Mouse (Mus musculus) CH12.LX (cell line): ENCODE measurements around the gene Gosr1. TPM values are rescaled to one million over a fixed set of nuclear protein-coding genes. Genes with fewer than 3 reads are reported as not detected.
"Not testable (repeated sequence)": the region's sequence is repeated elsewhere in the genome, so short reads cannot be mapped to it uniquely, and the experiment has no call there.

Source experiments
- DNase-seq: peaks from one replicate; pipeline ENCODE4 v3.0.0-alpha.2; 2013; ENCODE audit errors: extremely low read depth
- H3K27ac ChIP-seq: 2 replicates; pipeline ENCODE4 v1.5.1; 2012; ENCODE audit warnings: low read depth, mild to moderate bottlenecking, control low read depth, moderate library complexity; ENCODE audit not compliant: insufficient read depth
- H3K27me3 ChIP-seq: replicated peaks from 2 replicates; pipeline ENCODE3; 2012; ENCODE audit warnings: inconsistent platforms
- H3K36me3 ChIP-seq, 2 experiments: replicated peaks in 1 of 2; 2 replicates each; pipeline versions ENCODE3 to v1.6.1; 2012; ENCODE audit warnings: inconsistent platforms in 1 of 2, low read length in 1 of 2, mild to moderate bottlenecking in 1 of 2, mixed read lengths in 1 of 2, moderate library complexity in 1 of 2; ENCODE audit not compliant: control insufficient read depth in 1 of 2, insufficient read depth in 1 of 2
- H3K4me1 ChIP-seq, 2 experiments: 2 replicates each; pipeline ENCODE4 v1.6.1; 2012; ENCODE audit warnings: inconsistent platforms in 1 of 2, moderate library complexity in 1 of 2; ENCODE audit not compliant: insufficient read depth in 2 of 2, control insufficient read depth in 1 of 2
- H3K4me2 ChIP-seq: 2 replicates; pipeline ENCODE4 v1.6.1; 2012; ENCODE audit warnings: low read depth, mild to moderate bottlenecking, control low read depth; ENCODE audit not compliant: poor library complexity, insufficient read depth, severe bottlenecking
- H3K4me3 ChIP-seq, 3 experiments: fragments of 150-350 bp in 1 of 3; sonication (generic) in 1 of 3; replicated peaks in 1 of 3; 2 replicates each; pipeline versions ENCODE3 to v1.5.1; 2011 to 2012; ENCODE audit warnings: low read depth in 2 of 3, low read length in 2 of 3, mild to moderate bottlenecking in 2 of 3, moderate library complexity in 2 of 3, control low read depth in 1 of 3, improper control_type of control experiment in 1 of 3, inconsistent platforms in 1 of 3, mixed read lengths in 1 of 3; ENCODE audit not compliant: poor library complexity in 1 of 3
- H3K79me2 ChIP-seq: replicated peaks from 2 replicates; pipeline ENCODE4 v1.6.1; 2012; ENCODE audit warnings: mild to moderate bottlenecking, moderate library complexity; ENCODE audit not compliant: control insufficient read depth, poor library complexity, insufficient read depth, severe bottlenecking; ENCODE audit errors: extremely low read depth
- H3K9ac ChIP-seq: 2 replicates; pipeline ENCODE4 v1.6.1; 2012; ENCODE audit warnings: low read depth, mild to moderate bottlenecking, control low read depth, moderate library complexity; ENCODE audit not compliant: insufficient read depth
- H3K9me3 ChIP-seq: replicated peaks from 2 replicates; pipeline ENCODE3; 2012; ENCODE audit warnings: low read length, inconsistent platforms, mixed read lengths
- BHLHE40 ChIP-seq: IDR thresholded peaks from 2 replicates; pipeline ENCODE4 v1.6.1; 2011; ENCODE audit warnings: mild to moderate bottlenecking, low read depth, low read length, improper control_type of control experiment
- CHD1 ChIP-seq: IDR thresholded peaks from 2 replicates; pipeline ENCODE4 v1.6.1; 2012; ENCODE audit warnings: low read depth, low read length, improper control_type of control experiment, inconsistent platforms
- E2F4 ChIP-seq: IDR thresholded peaks from 2 replicates; pipeline ENCODE4 v1.6.1; 2011; ENCODE audit warnings: low read depth, low read length, improper control_type of control experiment; ENCODE audit not compliant: insufficient replicate concordance
- ELF1 ChIP-seq: IDR thresholded peaks from 2 replicates; pipeline ENCODE4 v1.6.1; 2014; ENCODE audit warnings: low read depth, mild to moderate bottlenecking, inconsistent platforms, low read length, improper control_type of control experiment
- EP300 ChIP-seq: IDR thresholded peaks from 2 replicates; pipeline ENCODE4 v1.6.1; 2011; ENCODE audit warnings: low read length, improper control_type of control experiment
- ETS1 ChIP-seq: conservative IDR thresholded peaks from 2 replicates; pipeline ENCODE4 v1.6.1; 2012; ENCODE audit warnings: low read depth, mild to moderate bottlenecking, inconsistent platforms, low read length, improper control_type of control experiment, moderate library complexity
- GABPA ChIP-seq: IDR thresholded peaks from 2 replicates; pipeline ENCODE4 v1.6.1; 2012; ENCODE audit warnings: low read depth, low read length, improper control_type of control experiment, inconsistent platforms; ENCODE audit not compliant: insufficient replicate concordance
- HCFC1 ChIP-seq: IDR thresholded peaks from 2 replicates; pipeline ENCODE4 v1.6.1; 2012; ENCODE audit warnings: low read depth, mild to moderate bottlenecking, inconsistent platforms, low read length, improper control_type of control experiment
- IRF4 ChIP-seq: IDR thresholded peaks from 2 replicates; pipeline ENCODE4 v1.6.1; 2014; ENCODE audit warnings: low read depth, mild to moderate bottlenecking, inconsistent platforms, low read length, improper control_type of control experiment
- JUN ChIP-seq: IDR thresholded peaks from 2 replicates; pipeline ENCODE4 v1.6.1; 2011; ENCODE audit warnings: low read depth, mild to moderate bottlenecking, low read length, improper control_type of control experiment, moderate library complexity; ENCODE audit not compliant: insufficient read depth
- JUND ChIP-seq: conservative IDR thresholded peaks from 2 replicates; pipeline ENCODE4 v1.6.1; 2011; ENCODE audit warnings: low read depth, low read length, improper control_type of control experiment
- KAT2A ChIP-seq: IDR thresholded peaks from 2 replicates; pipeline ENCODE4 v1.6.1; 2012; ENCODE audit warnings: low read length, improper control_type of control experiment, inconsistent platforms; ENCODE audit not compliant: insufficient replicate concordance
- MAFK ChIP-seq: IDR thresholded peaks from 2 replicates; pipeline ENCODE4 v1.6.1; 2011; ENCODE audit warnings: low read length, improper control_type of control experiment; ENCODE audit not compliant: insufficient replicate concordance
- MAZ ChIP-seq: IDR thresholded peaks from 2 replicates; pipeline ENCODE4 v1.6.1; 2012; ENCODE audit warnings: low read depth, mild to moderate bottlenecking, inconsistent platforms, low read length, improper control_type of control experiment, moderate library complexity
- MEF2A ChIP-seq: IDR thresholded peaks from 2 replicates; pipeline ENCODE4 v1.6.1; 2014; ENCODE audit warnings: low read depth, mild to moderate bottlenecking, inconsistent platforms, low read length, improper control_type of control experiment, borderline replicate concordance
- NELFE ChIP-seq: IDR thresholded peaks from 2 replicates; pipeline ENCODE4 v1.6.1; 2011; ENCODE audit warnings: low read depth, low read length, improper control_type of control experiment
- NRF1 ChIP-seq: IDR thresholded peaks from 2 replicates; pipeline ENCODE4 v1.6.1; 2014; ENCODE audit warnings: low read depth, mild to moderate bottlenecking, inconsistent platforms, low read length, improper control_type of control experiment, moderate library complexity
- POLR2AphosphoS2 ChIP-seq: IDR thresholded peaks from 2 replicates; pipeline ENCODE4 v1.6.1; 2011; ENCODE audit warnings: low read depth, low read length, improper control_type of control experiment
- RAD21 ChIP-seq: IDR thresholded peaks from 2 replicates; pipeline ENCODE4 v1.6.1; 2011; ENCODE audit warnings: low read depth, mild to moderate bottlenecking, low read length, improper control_type of control experiment, moderate library complexity
- TBP ChIP-seq: conservative IDR thresholded peaks from 2 replicates; pipeline ENCODE4 v1.6.1; 2011; ENCODE audit warnings: low read depth, low read length, improper control_type of control experiment
- USF1 ChIP-seq: IDR thresholded peaks from 2 replicates; pipeline ENCODE4 v1.6.1; 2014; ENCODE audit warnings: low read depth, mild to moderate bottlenecking, inconsistent platforms, low read length, improper control_type of control experiment
- ZMIZ1 ChIP-seq: IDR thresholded peaks from 2 replicates; pipeline ENCODE4 v1.6.1; 2012; ENCODE audit warnings: low read depth, mild to moderate bottlenecking, inconsistent platforms, low read length, improper control_type of control experiment
- ZNF384 ChIP-seq: IDR thresholded peaks from 2 replicates; pipeline ENCODE4 v1.6.1; 2012; ENCODE audit warnings: low read depth, low read length, improper control_type of control experiment, inconsistent platforms
- dilution Hi-C: fragments of 300-500 bp; cut with MboI; formaldehyde crosslinking; loops from 2 replicates; pipeline ENCODE4 v1.14.3; 2020; ENCODE audit warnings: low sequenced_read_pairs; ENCODE audit not compliant: extremely low pct_unique_long_range_greater_than_20kb, extremely low pct_ligation_motif_present
- in situ Hi-C: fragments of 300-500 bp; cut with MboI; formaldehyde crosslinking; loops from 3 replicates; pipeline ENCODE4 v1.14.3; 2019; ENCODE audit warnings: low sequenced_read_pairs, low pct_ligation_motif_present, low pct_unique_long_range_greater_than_20kb, mixed read lengths
- polyA plus RNA-seq: library from polyadenylated mRNA; unstranded; fragments of >175 nt; gene quantifications from 2 replicates; pipeline ENCODE4 v1.2.1, GENCODE M21; 2012; ENCODE audit warnings: low read depth; ENCODE audit not compliant: insufficient read length
- total RNA-seq, 2 experiments: library from RNA; depleted of rRNA; stranded (reverse); fragments of 300-350 nt in 1 of 2; fragments of >200 nt in 1 of 2; gene quantifications; 2 replicates each; pipeline ENCODE4 v1.2.3; 2012 to 2014

Gosr1 gene
- total and polyA plus RNA-seq, 3 experiments: 21.2 to 46.6 (median 40.2) TPM

GRCm38 (mm10) chr11:76806026-76806425 is 42.6 kb upstream of the Gosr1 start (continued):
- no peak for TF ChIP-seq USF1

- Histone ChIP-seq H3K4me1 (peaks cover 25 to 60% of the 10 kb centered on the region in 2 experiments), H3K36me3 (peaks cover 0 to 34% of the 10 kb centered on the region in 2 experiments), H3K27ac (peak overlapping the region; percentile 49; the same call in 1 of the 2 replicates), H3K4me2 (0 out of 2 replicates have a peak overlapping the region, but pooled peaks have one; percentile 83)
- H3K4me3 ChIP-seq, DNase-seq, in situ Hi-C loops, H3K27me3 ChIP-seq, dilution Hi-C loops, H3K9me3 ChIP-seq, H3K79me2 ChIP-seq, H3K9ac ChIP-seq: not testable (repeated sequence)
- peak; percentile 63 for TF ChIP-seq ETS1
- peak; percentile 16; the same call in 1 of the 2 replicates for TF ChIP-seq BHLHE40
- peak; percentile 89 for TF ChIP-seq ZNF384
- peak; percentile 38; the same call in 1 of the 2 replicates for TF ChIP-seq MEF2A
- TF ChIP-seq EP300: peak; percentile 59; the same call in 1 of the 2 replicates
These were observed 41.7 kb upstream of the Gosr1 start for GRCm38 (mm10) chr11:76805072-76805471.

- H3K27me3 ChIP-seq: no peaks in the 10 kb centered on the region
- H3K36me3 ChIP-seq: peaks cover 5 to 46% of the 10 kb centered on the region in 2 experiments
- no peak overlapping the region for H3K27ac ChIP-seq
- dilution Hi-C loops: no loop called here
- H3K79me2 ChIP-seq: no peaks in the 10 kb centered on the region
- H3K4me1 ChIP-seq: peaks cover 17 to 42% of the 10 kb centered on the region in 2 experiments
- DNase-seq: no peak
- no peaks in the 10 kb centered on the region for H3K9me3 ChIP-seq
- H3K4me3 ChIP-seq: no peak overlapping the region
- in situ Hi-C loops: no loop called here
- no peak overlapping the region for H3K9ac ChIP-seq
- TF ChIP-seq TBP (no peak), BHLHE40 (no peak), MAZ (no peak), IRF4 (no peak), POLR2AphosphoS2 (no peak), GABPA (no peak), JUN (no peak), MAFK (no peak), KAT2A (no peak), ETS1 (no peak), HCFC1 (no peak), NRF1 (no peak), RAD21 (no peak), ELF1 (no peak), JUND (no peak), NELFE (no peak), ZMIZ1 (no peak), ZNF384 (no peak), E2F4 (no peak), CHD1 (no peak)
- no peak overlapping the region for H3K4me2 ChIP-seq
These were observed 39.9 kb upstream of the Gosr1 start for GRCm38 (mm10) chr11:76803266-76803665.
